Mouse (Mus musculus): ENCODE data around the gene Ccnf. TPM values are rescaled to one million over a fixed set of nuclear protein-coding genes. Genes with fewer than 3 reads are reported as not detected.

The Ccnf gene
- polyA plus RNA-seq, 1 experiment from 2014 or later = 67.1 TPM

GRCm38 (mm10) chr17:24243311-24243969 lies 7.8 kb downstream of the Ccnf start:
- no peaks in the 10 kb centered on the region for H3K4me1 ChIP-seq (ENCODE audit: control insufficient read depth, insufficient read depth, low read length)
- no peak overlapping the region for H3K9ac ChIP-seq (replicated peaks; ENCODE audit: low read depth, low read length)
- peaks cover 5% of the 10 kb centered on the region for H3K9me3 ChIP-seq (ENCODE audit: control insufficient read depth, low read depth, low read length)
- 84% methylated on average over 4 of the region's 4 CpGs for WGBS
- no peak for ATAC-seq (ENCODE audit: insufficient number of reproducible peaks, insufficient read depth, low FRiP score, low read depth)
- H3K4me3 ChIP-seq (ENCODE audit: low read depth, low read length) = no peak overlapping the region
- no peaks in the 10 kb centered on the region for H3K27me3 ChIP-seq (ENCODE audit: control insufficient read depth, insufficient read depth, low read length)
- H3K4me2 ChIP-seq (replicated peaks; ENCODE audit: low read depth, low read length) = no peak overlapping the region
- H3K36me3 ChIP-seq (ENCODE audit: control insufficient read depth, insufficient read depth, low read length) = peaks cover 80% of the 10 kb centered on the region
- H3K27ac ChIP-seq (ENCODE audit: low read length) = no peak overlapping the region

DNA sequence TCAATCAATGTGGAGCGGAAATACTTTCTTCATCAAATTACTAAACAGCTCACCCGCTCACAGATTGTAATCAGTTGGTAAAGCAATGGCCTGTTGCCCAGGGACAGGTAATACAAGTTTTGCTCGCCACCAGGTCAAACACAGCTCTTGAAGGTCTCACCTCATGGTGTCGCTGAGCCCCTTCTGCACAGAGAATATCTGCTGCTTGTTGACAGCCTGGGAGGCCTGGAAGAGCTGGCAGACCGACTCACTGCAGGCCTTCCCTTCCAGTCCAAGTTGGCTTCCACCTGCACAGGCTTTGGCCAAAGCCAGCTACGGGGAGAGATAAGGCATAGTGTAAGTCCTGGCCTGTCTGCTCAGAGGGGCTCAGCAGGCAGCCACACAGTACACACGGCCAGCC lies 14.4 kb downstream of the Ccnf start:
- Histone ChIP-seq H3K4me1 (ENCODE audit: control insufficient read depth, insufficient read depth, low read length) (no peaks in the 10 kb centered on the region), H3K9me3 (ENCODE audit: control insufficient read depth, low read depth, low read length) (no peaks in the 10 kb centered on the region), H3K4me2 (replicated peaks; ENCODE audit: low read depth, low read length) (no peak overlapping the region), H3K4me3 (ENCODE audit: low read depth, low read length) (no peak overlapping the region), H3K27ac (ENCODE audit: low read length) (no peak overlapping the region), H3K36me3 (ENCODE audit: control insufficient read depth, insufficient read depth, low read length) (peaks cover 98% of the 10 kb centered on the region), H3K27me3 (ENCODE audit: control insufficient read depth, insufficient read depth, low read length) (no peaks in the 10 kb centered on the region), H3K9ac (replicated peaks; ENCODE audit: low read depth, low read length) (no peak overlapping the region)
- WGBS = 93% methylated on average over 7 of the region's 7 CpGs
- no peak for ATAC-seq (ENCODE audit: insufficient number of reproducible peaks, insufficient read depth, low FRiP score, low read depth)

GRCm38 (mm10) chr17:24236479-24236878 lies 14.8 kb downstream of the Ccnf start:
- no peaks in the 10 kb centered on the region for H3K27me3 ChIP-seq (ENCODE audit: control insufficient read depth, insufficient read depth, low read length)
- no peak overlapping the region for H3K27ac ChIP-seq (ENCODE audit: low read length)
- 98% methylated on average over 1 of the region's 1 CpGs for WGBS
- H3K36me3 ChIP-seq (ENCODE audit: control insufficient read depth, insufficient read depth, low read length) = peaks cover 98% of the 10 kb centered on the region
- no peak overlapping the region for H3K4me3 ChIP-seq (ENCODE audit: low read depth, low read length)
- no peak for ATAC-seq (ENCODE audit: insufficient number of reproducible peaks, insufficient read depth, low FRiP score, low read depth)
- H3K9ac ChIP-seq (replicated peaks; ENCODE audit: low read depth, low read length) = no peak overlapping the region
- H3K4me1 ChIP-seq (ENCODE audit: control insufficient read depth, insufficient read depth, low read length) = no peaks in the 10 kb centered on the region
- H3K9me3 ChIP-seq (ENCODE audit: control insufficient read depth, low read depth, low read length) = no peaks in the 10 kb centered on the region
- no peak overlapping the region for H3K4me2 ChIP-seq (replicated peaks; ENCODE audit: low read depth, low read length)

DNA sequence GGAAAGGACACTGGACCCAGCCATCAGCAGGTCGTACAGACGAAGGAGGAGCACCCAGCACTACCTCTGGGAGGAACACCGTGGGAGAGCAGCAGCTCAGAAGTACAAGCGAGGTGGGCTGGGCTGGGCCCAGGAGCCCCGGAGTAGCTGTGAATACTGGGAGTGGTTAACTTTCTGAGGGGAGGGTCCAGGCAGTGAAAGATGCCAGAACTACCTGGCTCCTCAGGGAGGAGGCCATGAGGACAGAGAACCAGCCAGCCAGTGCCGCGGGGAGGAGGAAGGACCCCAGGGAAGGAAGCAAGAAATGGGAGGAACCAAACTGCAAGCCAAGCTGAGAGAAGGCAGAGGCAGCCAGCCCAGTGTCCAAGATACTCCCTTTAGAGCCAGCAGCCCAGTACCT lies 23.3 kb downstream of the Ccnf start:
- H3K27ac ChIP-seq (ENCODE audit: low read length) = no peak overlapping the region
- H3K4me1 ChIP-seq (ENCODE audit: control insufficient read depth, insufficient read depth, low read length) = no peaks in the 10 kb centered on the region
- no peak for ATAC-seq (ENCODE audit: insufficient number of reproducible peaks, insufficient read depth, low FRiP score, low read depth)
- no peaks in the 10 kb centered on the region for H3K27me3 ChIP-seq (ENCODE audit: control insufficient read depth, insufficient read depth, low read length)
- WGBS = 81% methylated on average over 7 of the region's 7 CpGs
- H3K9me3 ChIP-seq (ENCODE audit: control insufficient read depth, low read depth, low read length) = no peaks in the 10 kb centered on the region
- peaks cover 82% of the 10 kb centered on the region for H3K36me3 ChIP-seq (ENCODE audit: control insufficient read depth, insufficient read depth, low read length)
- H3K4me3 ChIP-seq (ENCODE audit: low read depth, low read length) = no peak overlapping the region
- no peak overlapping the region for H3K4me2 ChIP-seq (replicated peaks; ENCODE audit: low read depth, low read length)
- H3K9ac ChIP-seq (replicated peaks; ENCODE audit: low read depth, low read length) = no peak overlapping the region

GRCm38 (mm10) chr17:24226721-24227120 lies 24.6 kb downstream of the Ccnf start:
- no peak overlapping the region for H3K9ac ChIP-seq (replicated peaks; ENCODE audit: low read depth, low read length)
- no peak for ATAC-seq (ENCODE audit: insufficient number of reproducible peaks, insufficient read depth, low FRiP score, low read depth)
- WGBS = 92% methylated on average over 8 of the region's 8 CpGs
- peaks cover 75% of the 10 kb centered on the region for H3K36me3 ChIP-seq (ENCODE audit: control insufficient read depth, insufficient read depth, low read length)
- no peaks in the 10 kb centered on the region for H3K27me3 ChIP-seq (ENCODE audit: control insufficient read depth, insufficient read depth, low read length)
- H3K4me1 ChIP-seq (ENCODE audit: control insufficient read depth, insufficient read depth, low read length) = no peaks in the 10 kb centered on the region
- no peak overlapping the region for H3K4me2 ChIP-seq (replicated peaks; ENCODE audit: low read depth, low read length)
- H3K9me3 ChIP-seq (ENCODE audit: control insufficient read depth, low read depth, low read length) = no peaks in the 10 kb centered on the region
- no peak overlapping the region for H3K4me3 ChIP-seq (ENCODE audit: low read depth, low read length)
- no peak overlapping the region for H3K27ac ChIP-seq (ENCODE audit: low read length)

- WGBS = 92% methylated on average over 5 of the region's 5 CpGs
- Histone ChIP-seq H3K27ac (ENCODE audit: low read length) (no peak overlapping the region), H3K4me1 (ENCODE audit: control insufficient read depth, insufficient read depth, low read length) (no peaks in the 10 kb centered on the region), H3K9me3 (ENCODE audit: control insufficient read depth, low read depth, low read length) (no peaks in the 10 kb centered on the region), H3K27me3 (ENCODE audit: control insufficient read depth, insufficient read depth, low read length) (no peaks in the 10 kb centered on the region), H3K4me2 (replicated peaks; ENCODE audit: low read depth, low read length) (no peak overlapping the region), H3K36me3 (ENCODE audit: control insufficient read depth, insufficient read depth, low read length) (peaks cover 69% of the 10 kb centered on the region), H3K4me3 (ENCODE audit: low read depth, low read length) (no peak overlapping the region), H3K9ac (replicated peaks; ENCODE audit: low read depth, low read length) (no peak overlapping the region)
- peak; percentile 38; the same call in 1 of the 2 replicates for ATAC-seq (ENCODE audit: insufficient number of reproducible peaks, insufficient read depth, low FRiP score, low read depth)
Measured at GRCm38 (mm10) chr17:24225851-24226250, 25.4 kb downstream of the Ccnf start.

- Histone ChIP-seq H3K27ac (ENCODE audit: low read length) (no peak overlapping the region), H3K4me2 (replicated peaks; ENCODE audit: low read depth, low read length) (no peak overlapping the region), H3K36me3 (ENCODE audit: control insufficient read depth, insufficient read depth, low read length) (peaks cover 60% of the 10 kb centered on the region), H3K9me3 (ENCODE audit: control insufficient read depth, low read depth, low read length) (no peaks in the 10 kb centered on the region), H3K4me1 (ENCODE audit: control insufficient read depth, insufficient read depth, low read length) (peaks cover 3% of the 10 kb centered on the region), H3K4me3 (ENCODE audit: low read depth, low read length) (no peak overlapping the region), H3K27me3 (ENCODE audit: control insufficient read depth, insufficient read depth, low read length) (no peaks in the 10 kb centered on the region), H3K9ac (replicated peaks; ENCODE audit: low read depth, low read length) (no peak overlapping the region)
- no peak for ATAC-seq (ENCODE audit: insufficient number of reproducible peaks, insufficient read depth, low FRiP score, low read depth)
- WGBS = 89% methylated on average over 10 of the region's 10 CpGs
Measured at GRCm38 (mm10) chr17:24224741-24225140, 26.5 kb downstream of the Ccnf start.

- H3K9me3 ChIP-seq (ENCODE audit: control insufficient read depth, low read depth, low read length) = no peaks in the 10 kb centered on the region
- peaks cover 7% of the 10 kb centered on the region for H3K4me1 ChIP-seq (ENCODE audit: control insufficient read depth, insufficient read depth, low read length)
- 82% methylated on average over 5 of the region's 5 CpGs for WGBS
- no peaks in the 10 kb centered on the region for H3K27me3 ChIP-seq (ENCODE audit: control insufficient read depth, insufficient read depth, low read length)
- no peak overlapping the region for H3K27ac ChIP-seq (ENCODE audit: low read length)
- ATAC-seq (ENCODE audit: insufficient number of reproducible peaks, insufficient read depth, low FRiP score, low read depth) = no peak
- no peak overlapping the region for H3K4me2 ChIP-seq (replicated peaks; ENCODE audit: low read depth, low read length)
- peaks cover 54% of the 10 kb centered on the region for H3K36me3 ChIP-seq (ENCODE audit: control insufficient read depth, insufficient read depth, low read length)
- no peak overlapping the region for H3K9ac ChIP-seq (replicated peaks; ENCODE audit: low read depth, low read length)
- no peak overlapping the region for H3K4me3 ChIP-seq (ENCODE audit: low read depth, low read length)
Measured at GRCm38 (mm10) chr17:24223513-24223912, 27.8 kb downstream of the Ccnf start.

DNA sequence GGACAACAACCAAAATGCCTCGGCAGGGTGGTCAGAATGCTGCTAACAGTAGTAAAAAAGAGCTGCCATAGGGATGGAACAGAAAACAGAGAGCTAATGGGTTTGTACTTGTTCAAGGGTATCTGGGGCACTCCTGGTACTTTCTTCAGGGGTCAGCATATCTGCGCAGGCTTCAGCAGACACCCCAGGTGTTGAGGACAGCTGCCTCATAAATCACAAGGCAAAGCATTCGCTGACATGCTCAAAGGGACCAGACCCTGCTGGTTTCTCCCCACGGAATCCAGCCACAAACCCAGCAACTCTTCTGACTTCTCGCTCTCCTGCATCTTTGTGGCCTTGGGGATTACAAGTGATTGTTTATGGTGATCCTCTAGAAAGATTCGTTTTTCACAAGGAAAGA lies 28.6 kb downstream of the Ccnf start:
- no peak for ATAC-seq (ENCODE audit: insufficient number of reproducible peaks, insufficient read depth, low FRiP score, low read depth)
- no peaks in the 10 kb centered on the region for H3K9me3 ChIP-seq (ENCODE audit: control insufficient read depth, low read depth, low read length)
- no peak overlapping the region for H3K9ac ChIP-seq (replicated peaks; ENCODE audit: low read depth, low read length)
- no peak overlapping the region for H3K27ac ChIP-seq (ENCODE audit: low read length)
- H3K4me2 ChIP-seq (replicated peaks; ENCODE audit: low read depth, low read length) = no peak overlapping the region
- H3K27me3 ChIP-seq (ENCODE audit: control insufficient read depth, insufficient read depth, low read length) = no peaks in the 10 kb centered on the region
- WGBS = 74% methylated on average over 6 of the region's 6 CpGs
- peaks cover 7% of the 10 kb centered on the region for H3K4me1 ChIP-seq (ENCODE audit: control insufficient read depth, insufficient read depth, low read length)
- H3K36me3 ChIP-seq (ENCODE audit: control insufficient read depth, insufficient read depth, low read length) = peaks cover 47% of the 10 kb centered on the region
- no peak overlapping the region for H3K4me3 ChIP-seq (ENCODE audit: low read depth, low read length)

Data from stomach, embryonic 14.5 days (tissue).